Mouse (Mus musculus) gastrocnemius, postnatal 4 days (tissue): ENCODE measurements around the gene Sh2d2a. TPM values are rescaled to one million over a fixed set of nuclear protein-coding genes. Genes with fewer than 3 reads are reported as not detected.
"Not testable (repeated sequence)": the region's sequence is repeated elsewhere in the genome, so short reads cannot be mapped to it uniquely, and the experiment has no call there.

Source experiments
- DNase-seq, 2 experiments: peaks; one replicate each; pipeline ENCODE4 v3.0.0; 2021 to 2022; ENCODE audit warnings: low spot score in 2 of 2, mixed read lengths in 2 of 2
- total RNA-seq, 2 experiments: library from RNA; stranded (reverse); gene quantifications; 2 replicates each; pipeline ENCODE4 v1.2.3; 2021

The Sh2d2a gene
- total RNA-seq, 2 experiments from 2014 or later: 0.16 TPM; not detected in 1

DNA sequence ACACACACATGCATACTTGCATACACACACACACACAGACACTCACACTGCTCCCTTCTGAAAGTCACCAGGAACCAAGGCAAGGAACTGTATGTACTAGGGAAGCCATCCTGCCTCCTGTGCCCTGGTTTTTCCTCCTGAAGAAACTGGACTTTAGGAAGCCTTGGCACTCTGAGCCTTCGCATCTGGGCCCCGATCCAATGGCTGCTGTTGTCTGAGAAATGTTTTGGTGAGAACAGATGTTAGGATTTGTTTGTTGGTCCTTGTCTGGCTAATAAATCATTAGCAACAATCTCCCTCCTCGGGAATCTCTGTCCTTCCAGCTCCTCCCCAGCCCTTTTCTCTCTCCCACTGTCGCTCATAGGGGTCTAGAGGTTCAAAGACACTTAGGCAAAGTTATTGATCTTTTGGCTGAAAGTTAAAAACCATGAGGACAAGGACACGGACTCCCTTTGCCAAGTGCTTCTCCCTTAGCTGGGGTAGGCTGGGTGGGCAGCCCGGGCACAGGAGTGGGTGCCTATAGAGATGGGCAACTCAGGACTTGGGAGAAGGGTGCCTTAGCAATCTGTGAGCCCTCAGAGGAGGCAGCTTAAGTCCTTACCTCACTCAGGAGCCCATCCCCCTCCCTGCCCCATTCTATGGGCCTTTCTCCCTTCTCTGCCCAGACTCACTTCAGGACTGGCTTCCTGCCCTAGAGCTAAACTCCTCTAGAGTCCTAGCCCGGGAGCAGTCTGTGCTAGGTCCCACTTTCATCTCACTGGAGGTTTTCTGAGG, 8.4 kb downstream of the Sh2d2a start:
- peak in 1 of 2 experiments; percentile 28 for DNase-seq

DNA sequence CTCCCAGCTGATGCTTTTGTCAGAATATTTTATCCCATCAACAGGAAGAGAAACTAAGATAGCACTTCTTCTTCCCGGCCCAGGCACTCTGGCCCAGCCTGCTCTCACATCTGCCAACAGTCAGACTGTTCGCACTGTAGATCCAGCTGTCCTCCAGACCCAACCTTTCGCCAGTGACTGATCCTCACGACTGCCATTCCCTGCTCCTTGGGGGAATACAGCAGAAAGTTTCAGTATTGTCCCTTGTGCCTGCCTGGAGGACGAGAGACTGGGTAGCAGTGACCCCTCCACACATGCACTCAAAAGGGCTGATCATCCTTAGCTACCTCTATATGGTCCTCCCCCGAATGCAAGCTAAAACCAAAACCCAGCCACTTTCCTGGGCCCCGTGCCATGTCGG, 9.4 kb downstream of the Sh2d2a start:
- DNase-seq: no peak

DNA sequence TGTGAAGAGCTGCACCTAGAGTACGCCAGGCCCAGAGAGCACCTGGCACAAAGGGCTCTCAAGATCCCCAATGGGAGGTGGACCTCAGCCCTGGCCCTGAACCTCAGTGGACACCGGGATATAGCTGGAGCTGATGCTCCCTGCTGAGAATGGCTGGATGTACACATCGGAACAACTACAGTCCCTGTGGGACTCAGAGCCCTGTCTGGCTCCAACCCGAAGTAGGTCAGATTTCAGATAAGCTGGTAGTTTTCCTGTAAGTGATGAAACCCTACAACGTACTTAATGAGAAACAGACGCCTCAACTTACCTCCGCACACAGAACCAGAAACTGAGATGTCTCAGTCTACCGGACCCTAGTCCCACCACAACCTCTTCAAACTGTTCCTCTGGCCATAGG, 11.1 kb downstream of the Sh2d2a start:
- no peak for DNase-seq

DNA sequence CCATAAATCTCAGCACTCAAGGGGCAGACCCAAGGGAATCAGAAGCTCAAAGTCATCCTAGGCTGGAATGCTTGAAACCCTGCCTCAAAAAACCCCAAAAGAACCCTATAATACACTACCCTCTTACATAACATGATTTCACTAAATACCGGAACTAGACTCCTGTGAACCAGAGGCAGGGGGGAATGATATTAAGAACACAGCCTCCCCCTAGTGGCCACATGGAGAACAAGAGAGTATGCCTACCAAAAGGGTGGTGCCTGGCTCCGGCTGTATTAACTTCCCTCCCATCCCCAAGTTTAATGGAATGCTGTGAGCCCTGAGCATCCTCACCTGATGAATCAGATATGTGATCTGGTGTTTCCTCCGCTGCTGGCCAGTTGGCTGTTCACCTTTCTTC, 13.3 kb downstream of the Sh2d2a start:
- DNase-seq: peak; percentile 37 to 53

DNA sequence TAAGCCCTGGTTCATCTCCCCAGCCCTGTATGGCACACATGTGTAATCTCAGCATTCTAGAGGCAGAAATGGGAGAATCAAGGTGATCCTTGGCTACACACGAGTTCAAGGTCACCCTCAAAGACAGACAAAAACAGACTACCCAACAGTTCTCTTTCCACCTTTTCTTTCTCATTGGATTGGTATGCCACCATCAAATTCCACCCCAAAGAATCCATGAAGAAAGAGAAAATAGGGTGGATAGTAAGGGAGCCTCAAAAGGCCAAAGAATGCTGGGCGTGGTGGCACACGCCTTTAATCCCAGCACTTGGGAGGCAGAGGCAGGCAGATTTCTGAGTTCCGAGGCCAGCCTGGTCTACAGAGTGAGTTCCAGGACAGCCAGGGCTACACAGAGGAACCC, 17.6 kb downstream of the Sh2d2a start:
- DNase-seq: not testable (repeated sequence)

DNA sequence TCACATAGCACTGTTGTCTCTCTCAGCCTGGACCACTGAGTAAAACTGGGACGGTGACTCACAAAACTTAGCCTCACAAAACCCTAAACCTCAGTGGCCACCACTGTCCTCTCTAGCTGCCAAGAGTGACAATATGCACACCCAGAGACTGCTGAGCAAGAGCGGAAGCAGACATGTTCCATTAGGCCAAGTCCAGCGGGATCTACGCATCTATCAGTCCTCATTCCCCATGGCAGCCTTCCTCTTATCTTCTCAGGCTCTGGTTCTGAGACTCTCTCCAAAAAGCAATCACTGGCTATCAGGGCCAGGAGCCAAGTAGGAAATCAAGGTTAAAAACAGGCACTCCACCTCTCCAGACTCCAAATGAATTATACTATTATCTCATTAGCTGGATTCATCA, 31.2 kb downstream of the Sh2d2a start:
- DNase-seq: no peak

DNA sequence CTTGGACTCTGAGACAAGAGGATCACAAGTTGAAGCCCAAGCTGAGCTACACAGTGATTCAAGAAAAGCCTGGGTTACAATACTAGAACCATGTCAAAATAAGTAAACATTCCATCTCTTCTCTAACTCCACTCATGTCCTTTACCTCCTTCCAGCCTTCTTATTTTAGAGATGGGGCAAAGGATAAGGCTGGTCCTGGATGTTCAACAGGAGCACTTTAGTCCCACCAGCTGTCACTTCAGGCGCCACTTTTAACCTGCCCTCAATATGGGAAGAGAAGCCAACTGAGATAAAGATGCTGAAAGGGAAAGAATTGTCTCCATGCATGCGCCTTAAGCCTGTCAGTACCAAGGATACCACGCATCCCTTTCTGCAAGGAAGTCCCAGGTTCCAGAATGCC, 37.7 kb downstream of the Sh2d2a start:
- DNase-seq: no peak

DNA sequence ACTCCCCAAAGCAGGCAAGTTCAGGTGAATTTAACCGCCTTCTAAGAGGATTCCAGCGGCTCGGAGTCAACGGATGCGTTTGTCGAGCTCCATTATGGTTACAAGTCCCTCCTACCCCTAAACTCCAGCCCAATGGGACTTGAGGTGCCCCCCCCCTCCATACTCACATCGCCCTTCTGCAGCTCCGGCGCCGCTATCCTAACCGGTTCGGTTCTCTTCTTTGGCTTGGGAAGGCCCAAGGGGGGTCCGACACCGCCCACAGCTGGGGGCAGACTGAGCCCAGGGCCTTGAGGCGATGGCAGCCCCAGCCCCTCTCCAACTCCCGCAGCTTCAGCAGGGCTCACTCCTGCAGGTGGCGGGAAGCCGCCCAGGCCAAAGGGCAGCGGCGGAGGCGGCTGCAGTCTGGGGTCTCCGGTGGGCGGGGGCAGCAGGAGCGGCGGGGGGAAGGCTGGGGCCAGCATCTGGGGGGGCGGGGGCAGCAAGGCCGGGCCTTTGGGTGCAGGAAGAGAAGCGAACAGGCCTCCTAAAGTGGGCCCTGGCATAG, 38.2 kb downstream of the Sh2d2a start:
- peak; percentile 28 to 41 for DNase-seq

DNA sequence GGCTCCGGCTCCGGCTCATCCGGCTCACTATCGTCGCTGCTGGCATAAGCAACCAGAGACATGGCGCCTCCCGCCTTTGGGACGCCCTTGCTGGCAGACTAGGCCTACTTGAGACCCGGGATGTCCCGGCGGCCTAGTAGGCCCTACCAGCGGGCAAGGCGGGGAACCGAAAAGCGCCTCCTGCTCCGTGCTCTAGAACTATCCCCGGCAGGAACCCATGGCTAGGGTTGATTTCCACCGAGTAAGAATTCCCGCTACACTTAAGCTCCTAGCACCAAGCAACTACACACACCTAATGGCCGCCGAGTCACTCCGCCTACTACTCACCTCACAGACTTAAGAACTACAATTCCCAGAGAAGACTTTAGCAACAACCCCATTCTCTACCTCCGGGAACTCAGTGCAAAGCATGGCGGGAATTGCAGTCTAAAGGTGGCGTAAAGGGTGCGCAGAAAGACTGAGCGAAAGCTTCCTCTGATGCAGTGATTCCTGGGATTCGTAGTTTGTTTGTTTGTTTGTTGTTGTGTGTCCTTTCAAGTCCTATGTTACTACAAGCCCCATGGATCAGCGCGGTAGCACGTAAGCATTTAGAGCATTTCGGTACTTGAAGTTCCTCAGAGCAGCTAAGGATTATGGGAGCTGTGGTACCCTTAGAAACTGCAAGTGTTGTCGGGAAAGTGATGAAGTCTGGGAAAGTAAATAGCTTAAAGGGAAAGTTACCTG, 38.9 kb downstream of the Sh2d2a start, which contains the start of gene Prcc:
Gene Prcc, minus strand, starts transcription at position 328 of the 723 bp plus-strand sequence.
- peak; percentile 50 to 83 for DNase-seq

DNA sequence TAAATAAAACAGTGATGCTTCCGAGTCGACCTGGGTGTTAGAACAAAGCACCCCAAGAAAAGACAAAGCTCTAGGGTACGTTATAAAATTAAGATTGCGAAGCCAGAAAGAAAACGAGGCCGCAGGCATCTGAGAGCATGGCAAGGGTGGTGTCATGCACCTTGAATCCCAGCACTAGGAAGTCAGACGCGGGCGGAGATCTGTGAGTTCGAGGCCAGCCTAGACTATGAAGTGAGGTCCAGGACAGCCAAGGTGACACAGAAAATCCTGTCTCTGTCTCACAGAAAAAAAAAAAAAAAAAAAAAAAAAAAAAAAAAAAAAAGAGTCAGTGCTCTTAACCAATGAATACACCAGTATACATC, 39.4 kb downstream of the Sh2d2a start:
- DNase-seq: no peak

DNA sequence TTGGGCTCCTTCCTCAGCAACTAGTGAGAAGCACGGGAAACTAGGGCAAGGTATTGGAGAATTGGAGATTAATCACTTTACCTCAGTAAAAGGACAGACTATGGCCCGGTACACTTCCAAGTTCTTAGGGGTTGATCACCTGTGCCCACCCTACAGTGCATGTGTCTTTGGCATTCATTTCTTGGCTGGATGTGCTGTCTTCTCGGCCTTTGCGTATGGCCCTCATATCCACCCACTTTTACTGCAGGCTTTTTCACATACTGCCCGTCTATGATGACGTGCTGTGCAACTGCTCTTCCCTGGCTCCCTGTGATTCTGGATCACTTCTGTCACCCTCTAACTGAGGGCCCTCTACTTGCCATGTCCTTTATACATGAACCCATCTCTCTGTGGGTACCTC, 39.9 kb downstream of the Sh2d2a start:
- DNase-seq: no peak

DNA sequence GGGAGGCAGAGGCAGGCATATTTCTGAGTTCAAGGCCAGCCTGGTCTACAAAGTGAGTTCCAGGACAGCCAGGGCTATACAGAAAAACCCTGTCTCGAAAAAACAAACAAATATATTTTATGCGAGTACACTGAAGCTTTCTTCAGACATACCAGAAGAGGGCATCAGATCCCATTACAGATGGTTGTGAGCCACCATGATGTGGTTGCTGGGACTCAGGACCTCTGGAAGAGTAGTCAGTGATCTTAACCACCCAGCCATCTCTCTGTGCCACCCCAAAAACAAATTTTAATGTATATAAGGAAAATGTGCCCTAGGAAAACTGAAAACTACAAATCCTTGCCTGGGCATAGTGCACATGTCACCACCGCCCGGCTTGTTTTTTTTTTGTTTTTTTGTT, 40.8 kb downstream of the Sh2d2a start:
- DNase-seq: not testable (repeated sequence)

DNA sequence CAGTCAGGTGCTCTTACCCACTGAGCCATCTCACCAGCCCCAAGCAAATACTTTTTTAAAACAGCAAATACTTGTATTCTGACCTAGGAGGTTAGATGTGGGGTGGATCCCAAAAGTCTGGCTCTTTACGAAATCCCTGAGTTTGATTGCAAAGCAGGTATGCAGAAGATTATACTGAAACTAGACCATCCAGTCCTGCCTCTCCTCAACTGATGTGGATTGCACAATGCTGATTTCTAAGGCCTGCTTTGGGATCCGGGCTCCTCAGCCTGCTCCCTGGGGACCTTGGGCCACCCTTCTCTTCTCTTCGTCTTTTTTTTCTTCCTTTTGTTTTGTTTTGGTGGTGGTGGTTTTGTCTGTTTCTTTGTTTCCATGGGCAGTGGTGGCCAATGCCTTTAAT, 44.9 kb downstream of the Sh2d2a start:
- DNase-seq: no peak

DNA sequence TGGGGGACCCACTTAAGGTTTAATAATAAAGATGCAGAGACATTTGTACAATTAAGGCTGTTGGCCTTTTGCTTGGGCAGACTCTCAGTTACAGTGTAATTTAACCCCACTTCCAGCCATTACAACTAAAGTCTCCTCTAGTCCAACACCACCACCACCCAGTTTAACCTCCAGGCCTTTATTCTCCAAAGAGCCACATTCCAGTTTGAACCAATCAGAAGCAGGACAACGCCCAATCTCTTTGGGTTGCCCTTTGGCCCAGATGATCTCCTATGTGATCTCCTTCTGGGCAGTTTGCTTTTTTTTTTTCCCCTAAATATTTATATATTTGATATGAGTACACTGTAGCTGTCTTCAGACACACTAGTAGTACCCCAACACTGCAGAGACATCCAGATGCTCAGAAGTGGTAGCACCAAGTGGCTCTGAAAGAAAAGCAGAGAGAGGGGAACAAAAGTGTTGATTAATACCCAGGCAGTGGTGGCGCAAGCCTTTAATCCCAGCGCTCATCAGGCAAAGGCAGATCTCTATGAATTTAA, 46.9 kb downstream of the Sh2d2a start:
- no peak for DNase-seq

DNA sequence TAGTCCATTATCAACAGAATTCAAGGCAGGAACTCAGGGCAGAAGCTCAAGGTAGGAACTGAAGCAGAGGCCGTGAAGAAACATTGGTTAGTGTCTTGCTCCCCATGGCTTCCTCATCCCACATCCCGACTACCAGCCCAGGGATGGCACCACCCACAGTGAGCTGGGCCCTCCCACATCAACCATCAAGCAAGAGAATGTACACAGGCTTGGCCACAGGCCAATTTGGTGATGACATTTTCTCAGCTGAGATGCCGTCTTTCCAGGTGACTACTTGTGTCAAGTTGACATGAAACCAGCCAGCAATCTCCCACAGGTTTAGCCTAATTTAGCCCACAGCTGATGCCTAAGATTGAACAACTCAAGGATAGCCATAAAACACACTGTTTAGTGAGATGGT, 52.7 kb downstream of the Sh2d2a start:
- DNase-seq: no peak

DNA sequence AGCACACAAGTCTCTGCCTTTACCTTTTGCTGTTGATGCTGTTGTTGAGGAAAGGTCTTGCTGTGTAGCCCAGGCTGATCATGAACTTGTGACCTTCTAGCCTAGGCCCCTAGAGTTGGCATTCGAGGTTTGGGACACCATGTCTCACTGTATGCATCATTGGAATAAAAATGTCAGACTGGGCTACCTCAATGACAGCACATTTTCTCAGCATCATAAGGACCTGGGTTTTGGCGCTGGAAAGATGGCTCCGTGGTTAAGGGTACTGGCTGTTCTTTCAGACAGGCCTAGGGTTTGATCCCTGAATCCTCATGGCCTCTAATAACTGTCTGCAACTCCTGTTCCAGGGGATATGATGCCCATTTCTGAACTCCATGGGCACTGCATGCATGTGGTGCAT, 53.2 kb downstream of the Sh2d2a start:
- no peak for DNase-seq

DNA sequence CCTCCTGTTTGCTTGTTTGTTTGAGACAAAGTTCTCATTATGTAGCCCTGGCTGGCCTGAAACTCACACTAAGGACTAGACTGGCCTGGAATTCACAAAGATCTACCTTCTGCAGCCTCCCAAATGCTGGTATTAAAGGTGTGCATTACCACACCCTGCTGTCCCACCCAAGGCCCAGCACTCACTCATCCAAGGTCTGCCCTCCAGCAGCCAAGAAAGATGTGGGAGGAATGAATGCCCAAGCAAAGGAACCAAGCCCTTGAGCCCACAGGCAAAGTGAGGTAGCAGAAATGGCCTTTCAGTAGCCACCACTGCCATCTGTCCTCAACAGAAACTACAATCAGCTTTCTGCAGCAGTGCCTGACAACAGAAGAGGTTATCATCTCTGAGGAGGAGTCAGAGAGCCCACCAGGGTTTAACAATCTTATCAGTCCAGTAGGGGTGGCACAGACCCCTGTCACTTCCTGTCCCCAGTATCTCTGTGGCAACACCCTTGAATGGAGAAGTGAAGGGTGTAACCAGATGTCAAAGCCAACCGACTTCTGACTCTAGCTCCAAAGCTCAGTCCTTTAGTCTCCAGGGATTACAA, 54.6 kb downstream of the Sh2d2a start:
- DNase-seq: no peak

DNA sequence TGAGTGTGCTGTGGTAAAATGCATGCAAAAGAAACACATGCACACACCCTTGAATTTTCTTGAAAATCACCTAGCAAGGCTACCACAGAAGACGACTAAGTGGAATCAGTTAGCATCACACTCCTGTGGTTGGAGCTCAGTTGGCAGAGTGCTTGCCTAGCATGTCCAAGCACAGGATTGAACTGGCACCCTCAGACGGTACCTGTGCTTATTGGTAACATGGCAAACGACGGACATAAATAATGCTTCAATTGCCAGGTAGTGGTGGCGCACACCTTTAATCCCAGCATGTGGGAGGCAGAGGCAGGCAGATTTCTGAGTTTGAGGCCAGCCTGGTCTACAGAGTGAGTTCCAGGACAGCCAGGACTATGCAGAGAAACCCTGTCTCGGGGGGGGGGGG, 55.4 kb downstream of the Sh2d2a start:
- DNase-seq: not testable (repeated sequence)

DNA sequence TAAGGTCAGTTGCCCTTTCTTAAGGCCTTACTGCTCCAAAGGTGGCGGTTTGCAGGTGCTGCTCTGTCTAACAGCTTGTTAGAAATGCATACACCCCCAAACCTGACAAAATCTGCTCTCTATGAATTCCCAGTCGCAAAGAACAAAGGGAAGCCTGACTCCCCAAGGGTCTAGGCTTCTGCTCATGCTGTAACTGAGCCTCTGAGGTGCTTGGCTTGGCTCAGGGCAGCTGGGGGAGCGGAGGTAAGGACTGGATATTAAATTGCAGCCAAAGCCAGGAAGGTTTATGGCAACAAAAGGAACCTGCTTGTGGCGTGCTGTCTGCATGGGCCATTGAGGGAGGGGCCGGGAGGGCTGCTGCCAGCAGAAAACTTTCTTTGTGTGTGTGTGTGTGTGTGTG, 57.3 kb downstream of the Sh2d2a start:
- DNase-seq: no peak
